Mouse (Mus musculus) thymus, adult 2 months (tissue): ENCODE results near the gene Zdhhc14. TPM values are rescaled to one million over a fixed set of nuclear protein-coding genes. Genes with fewer than 3 reads are reported as not detected.

Experiments
- DNase-seq: peaks from one replicate; pipeline ENCODE4 v3.0.0; 2021
- H3K27ac ChIP-seq: fragments of 200-500 bp; 2 replicates; pipeline ENCODE4 v1.5.1; 2012; ENCODE audit warnings: low read length, control low read depth; ENCODE audit not compliant: control insufficient read depth, insufficient read depth
- H3K27me3 ChIP-seq: fragments of 200-500 bp; 2 replicates; pipeline ENCODE4 v1.6.1; 2012; ENCODE audit warnings: mild to moderate bottlenecking, low read length, moderate library complexity, mixed read lengths; ENCODE audit not compliant: control insufficient read depth, insufficient read depth
- H3K36me3 ChIP-seq: fragments of 200-500 bp; 2 replicates; pipeline ENCODE4 v1.6.1; 2012; ENCODE audit warnings: mild to moderate bottlenecking, low read length, moderate library complexity; ENCODE audit not compliant: control insufficient read depth, insufficient read depth
- H3K4me1 ChIP-seq: fragments of 200-500 bp; replicated peaks from 2 replicates; pipeline ENCODE4 v1.6.1; 2012; ENCODE audit warnings: low read length; ENCODE audit not compliant: control insufficient read depth, insufficient read depth
- H3K4me3 ChIP-seq: fragments of 200-500 bp; 2 replicates; pipeline ENCODE4 v1.5.1; 2012; ENCODE audit warnings: mild to moderate bottlenecking, low read length, control low read depth, moderate library complexity; ENCODE audit not compliant: control insufficient read depth, insufficient read depth
- CTCF ChIP-seq: fragments of 200-500 bp; IDR thresholded peaks from 2 replicates; pipeline ENCODE4 v1.5.1; 2012; ENCODE audit warnings: mild to moderate bottlenecking, control low read depth, low read length, moderate library complexity, borderline replicate concordance; ENCODE audit not compliant: control insufficient read depth, poor library complexity, insufficient read depth; ENCODE audit errors: extremely low read depth
- POLR2A ChIP-seq: fragments of 200-500 bp; IDR thresholded peaks from 2 replicates; pipeline ENCODE4 v1.6.1; 2012; ENCODE audit warnings: mild to moderate bottlenecking, low read length, control low read depth, moderate library complexity; ENCODE audit not compliant: control insufficient read depth, poor library complexity, insufficient read depth; ENCODE audit errors: extremely low read depth
- WGBS: fragments of 180-500 bp; shearing (Covaris S2); methylation state at CpG from one replicate; pipeline ENCODE4 v1.1.7; 2018; 5-methylcytosine and 5-hydroxymethylcytosine counted together
- polyA plus RNA-seq: library from polyadenylated mRNA; depleted of rRNA; stranded (reverse); fragments of >200 nt; gene quantifications from 2 replicates; pipeline ENCODE4 v1.2.3, GENCODE M21; 2012

Zdhhc14 gene
- polyA plus RNA-seq, 1 experiment: 13.3 TPM

DNA sequence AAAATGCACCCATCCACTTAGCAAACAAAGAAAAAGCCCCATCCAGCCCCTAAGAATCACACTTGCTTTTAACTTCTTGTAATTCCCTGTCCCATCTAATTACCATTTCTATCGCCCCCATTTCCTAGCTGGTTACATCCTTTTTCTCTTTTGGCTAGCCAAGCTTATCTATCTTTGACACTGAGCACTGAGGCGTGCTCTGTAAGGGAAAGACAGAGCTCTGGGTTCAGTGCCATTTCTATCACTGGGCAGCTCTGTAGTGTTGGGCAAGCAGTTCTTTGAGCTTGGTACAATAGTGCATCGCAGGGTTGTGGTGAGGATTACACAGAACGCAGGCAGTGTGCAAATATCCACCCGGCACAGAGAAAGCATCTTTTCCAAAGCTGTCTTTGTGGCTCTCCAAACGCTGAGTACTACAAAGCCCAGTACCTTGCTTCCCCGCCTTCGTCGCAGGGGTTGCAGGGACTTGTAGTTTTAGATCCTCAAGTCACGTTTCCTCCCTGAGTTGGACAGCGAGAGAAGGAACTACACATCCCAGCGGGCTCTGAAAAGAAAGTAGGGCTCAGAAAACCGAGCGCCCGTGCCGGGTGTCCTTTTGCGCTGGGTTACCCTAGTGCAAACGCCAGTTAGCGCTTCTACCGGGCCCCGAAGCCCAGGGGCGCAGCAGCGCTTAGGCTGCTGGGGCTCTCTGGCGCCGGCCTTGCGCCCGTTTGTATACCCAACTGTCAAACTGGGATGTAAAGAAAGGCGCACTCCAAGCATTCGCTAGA is 1.1 kb upstream of the Zdhhc14 start:
- H3K4me3 ChIP-seq: peak overlapping the region; percentile 89
- no peaks in the 10 kb centered on the region for H3K36me3 ChIP-seq
- H3K27me3 ChIP-seq: no peaks in the 10 kb centered on the region
- peak overlapping the region; percentile 88 for H3K27ac ChIP-seq
- peak; percentile 93 for DNase-seq
- WGBS: under 1% methylated on average over 29 of the region's 29 CpGs
- H3K4me1 ChIP-seq: peaks cover 30% of the 10 kb centered on the region
- TF ChIP-seq CTCF: peak; percentile 27; the same call in 1 of the 2 replicates
- peak; percentile 97 for TF ChIP-seq POLR2A

DNA sequence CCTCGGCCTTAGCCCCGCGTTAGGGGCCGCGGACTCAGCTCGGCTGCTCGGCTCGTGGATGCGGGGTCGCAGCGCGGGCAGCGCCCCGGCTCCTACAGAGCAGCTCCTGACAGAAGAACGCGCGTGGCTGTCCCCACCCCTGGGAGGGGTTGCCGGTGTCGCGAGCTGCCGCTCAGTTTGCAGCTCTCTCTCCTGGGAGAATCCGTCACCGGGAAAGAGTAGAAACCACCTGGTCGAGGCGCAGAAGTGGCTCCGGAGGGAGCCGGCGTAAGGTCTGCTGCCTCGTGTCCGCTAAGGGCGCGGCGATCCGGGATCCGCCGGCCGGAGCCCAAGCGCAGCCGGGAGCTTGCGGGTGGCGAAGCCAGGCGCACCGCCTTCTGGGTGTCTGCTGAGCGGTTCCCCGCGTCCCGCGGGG is 396 bp downstream of the Zdhhc14 start:
- Histone ChIP-seq H3K27ac (peak overlapping the region; percentile 25; the same call in 1 of the 2 replicates), H3K4me3 (peak overlapping the region; percentile 89), H3K36me3 (no peaks in the 10 kb centered on the region), H3K27me3 (no peaks in the 10 kb centered on the region), H3K4me1 (peaks cover 29% of the 10 kb centered on the region)
- under 1% methylated on average over 48 of the region's 48 CpGs for WGBS
- no peak for DNase-seq
- TF ChIP-seq CTCF (no peak), POLR2A (no peak)

- H3K27me3 ChIP-seq: no peaks in the 10 kb centered on the region
- peak overlapping the region; percentile 89 for H3K4me3 ChIP-seq
- peaks cover 25% of the 10 kb centered on the region for H3K4me1 ChIP-seq
- TF ChIP-seq POLR2A (no peak), CTCF (peak; percentile 60; the same call in 1 of the 2 replicates)
- peak overlapping the region; percentile 16 for H3K27ac ChIP-seq
- DNase-seq: peak; percentile 67
- 1% methylated on average over 53 of the region's 53 CpGs for WGBS
- H3K36me3 ChIP-seq: no peaks in the 10 kb centered on the region
These were observed 909 bp downstream of the Zdhhc14 start for GRCm38 (mm10) chr17:5493161-5493771.

- Histone ChIP-seq H3K4me1 (peaks cover 22% of the 10 kb centered on the region), H3K4me3 (peak overlapping the region; percentile 89), H3K27ac (peak overlapping the region; percentile 16), H3K27me3 (no peaks in the 10 kb centered on the region), H3K36me3 (no peaks in the 10 kb centered on the region)
- DNase-seq: peak; percentile 66
- no peak for TF ChIP-seq POLR2A
- TF ChIP-seq CTCF: no peak
- WGBS: 12% methylated on average over 4 of the region's 4 CpGs
These were observed 1.5 kb downstream of the Zdhhc14 start for GRCm38 (mm10) chr17:5493809-5494208.

GRCm38 (mm10) chr17:5494832-5495231 is 2.5 kb downstream of the Zdhhc14 start:
- no peak for TF ChIP-seq CTCF
- no peak for TF ChIP-seq POLR2A
- H3K27ac ChIP-seq: no peak overlapping the region
- H3K4me1 ChIP-seq: peaks cover 17% of the 10 kb centered on the region
- no peaks in the 10 kb centered on the region for H3K36me3 ChIP-seq
- no peak for DNase-seq
- no peak overlapping the region for H3K4me3 ChIP-seq
- H3K27me3 ChIP-seq: no peaks in the 10 kb centered on the region
- WGBS: 89% methylated on average over 7 of the region's 7 CpGs

- H3K27ac ChIP-seq: no peak overlapping the region
- no peaks in the 10 kb centered on the region for H3K27me3 ChIP-seq
- no peak for TF ChIP-seq POLR2A
- WGBS: 95% methylated on average over 8 of the region's 8 CpGs
- no peak for DNase-seq
- H3K36me3 ChIP-seq: no peaks in the 10 kb centered on the region
- H3K4me3 ChIP-seq: no peak overlapping the region
- peaks cover 15% of the 10 kb centered on the region for H3K4me1 ChIP-seq
These were observed 5.3 kb downstream of the Zdhhc14 start for GRCm38 (mm10) chr17:5497695-5498094.

DNA sequence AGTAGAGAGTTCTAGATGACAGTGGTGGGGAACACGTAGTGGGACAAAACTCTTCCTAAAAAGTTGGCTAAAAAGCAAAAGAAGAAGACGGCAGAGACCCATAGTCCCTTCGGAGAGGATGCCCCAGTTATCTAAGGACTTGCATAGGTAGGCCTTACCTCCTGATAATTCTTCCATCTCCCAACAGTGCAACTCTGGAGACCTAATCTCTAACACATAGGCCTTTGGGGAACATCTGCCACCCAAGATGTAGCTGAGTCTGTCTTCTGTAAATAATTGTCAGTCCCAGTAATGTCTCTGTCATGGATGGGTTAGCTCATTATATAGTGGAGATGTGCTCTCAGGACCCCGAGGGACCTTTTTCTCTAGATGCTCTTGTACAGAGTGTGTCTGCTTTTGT is 6.6 kb downstream of the Zdhhc14 start:
- Histone ChIP-seq H3K27me3 (no peaks in the 10 kb centered on the region), H3K4me1 (peaks cover 10% of the 10 kb centered on the region)
- 93% methylated on average over 4 of the region's 4 CpGs for WGBS

More for the DNA sequence above, 6.6 kb downstream of the Zdhhc14 start:
- no peaks in the 10 kb centered on the region for H3K36me3 ChIP-seq
- no peak overlapping the region for H3K27ac ChIP-seq
- TF ChIP-seq CTCF (no peak), POLR2A (no peak)
- no peak overlapping the region for H3K4me3 ChIP-seq
- DNase-seq: no peak
